Mouse (Mus musculus): ENCODE measurements at regions not wholly inside any gene's neighbourhood (a gene's known extent, or its start where the extent isn't known, plus 50 kb on each side); places are given as distances from the start of the nearest gene placed in this dataset.

GRCm38 (mm10) chr1:169051863-169052257 is 479.4 kb downstream of the Nuf2 start:
- TF ChIP-seq CTCF (conservative IDR thresholded peaks at IDR 0.05; ENCODE audit: low read length) (no peak), POU5F1 (IDR thresholded peaks at IDR 0.05; ENCODE audit: borderline replicate concordance, low read length) (no peak)

All from E14TG2a.4 (cell line).